Mouse (Mus musculus) liver, embryonic 14.5 days (tissue): ENCODE results near the gene Iffo1. TPM values are rescaled to one million over a fixed set of nuclear protein-coding genes. Genes with fewer than 3 reads are reported as not detected.

Source experiments
- ATAC-seq: fragments of 200-750 bp; cut with Nextera tagmentation; 2 replicates; pipeline ENCODE4 v1.8.0; 2017; ENCODE audit warnings: moderate number of reproducible peaks, mild to moderate bottlenecking, moderate library complexity; ENCODE audit not compliant: insufficient read depth
- DNase-seq, 3 experiments: peaks; one replicate each; pipeline ENCODE4 v3.0.0-alpha.2; 2012 to 2013; ENCODE audit warnings: low read depth in 3 of 3, low spot score in 3 of 3
- H3K27ac ChIP-seq: fragments of 300-500 bp; sonication (generic); 2 replicates; pipeline ENCODE4 v1.5.1; 2014; ENCODE audit warnings: moderate library complexity, mild to moderate bottlenecking, control low read depth, inconsistent platforms
- H3K27me3 ChIP-seq: fragments of 300-500 bp; sonication (generic); 2 replicates; pipeline ENCODE4 v1.6.1; 2014; ENCODE audit warnings: mild to moderate bottlenecking, low read length, moderate library complexity; ENCODE audit not compliant: control insufficient read depth, insufficient read depth
- H3K36me3 ChIP-seq: fragments of 300-500 bp; sonication (generic); replicated peaks from 2 replicates; pipeline ENCODE4 v1.6.1; 2014; ENCODE audit warnings: low read depth; ENCODE audit not compliant: control insufficient read depth, insufficient read depth
- H3K4me1 ChIP-seq, 2 experiments: fragments of 200-500 bp in 1 of 2; fragments of 300-500 bp in 1 of 2; sonication (generic) in 1 of 2; replicated peaks; 2 replicates each; pipeline ENCODE4 v1.6.1; 2012 to 2014; ENCODE audit warnings: antibody characterized with exemption in 1 of 2, inconsistent platforms in 1 of 2, low read length in 1 of 2; ENCODE audit not compliant: control insufficient read depth in 2 of 2, insufficient read depth in 2 of 2
- H3K4me2 ChIP-seq: fragments of 300-500 bp; sonication (generic); 2 replicates; pipeline ENCODE4 v1.6.1; 2014; ENCODE audit warnings: low read depth, mild to moderate bottlenecking, control low read depth, moderate library complexity
- H3K4me3 ChIP-seq, 2 experiments: fragments of 200-500 bp in 1 of 2; fragments of 300-500 bp in 1 of 2; sonication (generic) in 1 of 2; 2 replicates each; pipeline ENCODE4 v1.5.1; 2012 to 2014; ENCODE audit warnings: low read depth in 2 of 2, low read length in 2 of 2, mild to moderate bottlenecking in 2 of 2, control low read depth in 1 of 2, inconsistent platforms in 1 of 2, moderate library complexity in 1 of 2; ENCODE audit not compliant: insufficient read depth in 1 of 2
- H3K9ac ChIP-seq: fragments of 300-500 bp; sonication (generic); replicated peaks from 2 replicates; pipeline ENCODE4 v1.6.1; 2014; ENCODE audit warnings: mild to moderate bottlenecking, control low read depth, moderate library complexity
- H3K9me3 ChIP-seq: fragments of 300-500 bp; sonication (generic); 2 replicates; pipeline ENCODE4 v1.6.1; 2016; ENCODE audit warnings: low read length, mixed read lengths; ENCODE audit not compliant: control insufficient read depth
- CTCF ChIP-seq: IDR thresholded peaks from 2 replicates; pipeline ENCODE4 v1.5.1; 2016; ENCODE audit warnings: antibody characterized with exemption, low read depth, control low read depth
- EP300 ChIP-seq: IDR thresholded peaks from 2 replicates; pipeline ENCODE4 v1.6.1; 2016; ENCODE audit warnings: antibody characterized with exemption, low read depth
- WGBS: fragments of 180-500 bp; shearing (Covaris S2); extraction: QIAGEN DNeasy Blood & Tissue Kit; methylation state at CpG from one replicate; pipeline ENCODE4 v1.1.7; 2014; ENCODE audit not compliant: insufficient replicate concordance; 5-methylcytosine and 5-hydroxymethylcytosine counted together
- polyA plus RNA-seq, 2 experiments: library from polyadenylated mRNA; depleted of rRNA in 1 of 2; stranded (reverse) in 1 of 2; unstranded in 1 of 2; fragments of >200 nt; fragmentation: Nextera tagmentation in 1 of 2; extraction: Ambion mirVana in 1 of 2; gene quantifications; 2 replicates each; pipeline versions ENCODE4 v1.2.1 to v1.2.3; 2012 to 2014

Gene Iffo1
- polyA plus RNA-seq, 2 experiments: 1.8 to 6.0 TPM

GRCm38 (mm10) chr6:125119387-125119786 lies 25.7 kb upstream of the Iffo1 start:
- Histone ChIP-seq H3K9me3 (no peaks in the 10 kb centered on the region), H3K4me1 (no peaks in the 10 kb centered on the region), H3K36me3 (peaks cover 88% of the 10 kb centered on the region), H3K4me3 (no peak overlapping the region), H3K9ac (no peak overlapping the region), H3K27ac (no peak overlapping the region), H3K4me2 (no peak overlapping the region), H3K27me3 (no peaks in the 10 kb centered on the region)
- no peak for ATAC-seq
- no peak for TF ChIP-seq EP300
- TF ChIP-seq CTCF: no peak
- DNase-seq: no peak
- 82% methylated on average over 8 of the region's 8 CpGs for WGBS

- WGBS: 83% methylated on average over 12 of the region's 12 CpGs
- TF ChIP-seq CTCF (no peak), EP300 (no peak)
- no peaks in the 10 kb centered on the region for H3K9me3 ChIP-seq
- no peak for DNase-seq
- peaks cover 50% of the 10 kb centered on the region for H3K36me3 ChIP-seq
- no peak for ATAC-seq
- peaks cover 3 to 8% of the 10 kb centered on the region in 2 experiments; a peak in 3 of 4 replicates for H3K4me1 ChIP-seq
- H3K4me3 ChIP-seq: no peak overlapping the region
- no peaks in the 10 kb centered on the region for H3K27me3 ChIP-seq
- no peak overlapping the region for H3K4me2 ChIP-seq
- no peak overlapping the region for H3K9ac ChIP-seq
- no peak overlapping the region for H3K27ac ChIP-seq
Measured at GRCm38 (mm10) chr6:125128724-125129123, 16.3 kb upstream of the Iffo1 start.

DNA sequence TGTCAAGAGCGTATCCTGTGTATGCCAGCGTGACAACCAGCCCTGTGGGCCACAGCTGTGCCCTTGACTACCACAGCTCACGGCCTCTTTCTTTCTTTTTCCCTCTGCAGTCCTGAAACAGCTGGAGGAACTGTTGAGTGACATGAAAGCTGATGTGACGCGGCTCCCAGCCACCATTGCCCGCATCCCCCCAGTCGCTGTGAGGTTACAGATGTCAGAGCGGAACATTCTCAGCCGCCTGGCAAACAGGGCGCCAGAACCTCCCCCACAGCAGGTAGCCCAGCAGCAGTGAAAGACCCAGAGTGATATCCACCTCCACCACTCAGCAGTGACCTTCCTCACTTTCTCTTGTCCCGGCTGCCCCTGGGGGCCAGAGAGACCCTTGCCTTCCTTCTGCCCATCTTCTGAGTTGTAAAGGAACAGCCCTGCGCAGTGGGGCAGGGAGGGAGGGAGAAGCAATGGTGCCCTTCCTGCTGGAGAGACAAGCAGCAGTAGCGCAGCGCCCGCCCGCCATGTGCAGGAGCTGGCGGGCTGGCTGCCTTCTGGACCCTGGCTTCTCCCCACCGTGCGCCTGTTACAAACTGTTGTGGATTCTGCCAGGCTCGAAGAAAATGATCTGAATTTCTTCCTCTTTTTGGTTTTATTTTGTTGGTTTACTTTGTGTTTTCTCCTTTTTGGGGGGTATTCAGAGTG lies 15.2 kb upstream of the Iffo1 start:
- WGBS: 87% methylated on average over 20 of the region's 20 CpGs
- no peak overlapping the region for H3K4me3 ChIP-seq
- peaks cover 3 to 8% of the 10 kb centered on the region in 2 experiments; a peak in 3 of 4 replicates for H3K4me1 ChIP-seq
- TF ChIP-seq EP300 (no peak), CTCF (no peak)
- no peak overlapping the region for H3K4me2 ChIP-seq
- ATAC-seq: no peak
- H3K27ac ChIP-seq: no peak overlapping the region
- no peaks in the 10 kb centered on the region for H3K9me3 ChIP-seq
- no peaks in the 10 kb centered on the region for H3K27me3 ChIP-seq
- no peak for DNase-seq
- no peak overlapping the region for H3K9ac ChIP-seq
- peaks cover 54% of the 10 kb centered on the region for H3K36me3 ChIP-seq

GRCm38 (mm10) chr6:125131302-125132156 lies 13.5 kb upstream of the Iffo1 start, which contains the start of gene Nop2:
TSS of gene Nop2 (plus strand) at chr6:125131909.
- under 1% methylated on average over 62 of the region's 66 CpGs for WGBS
- H3K36me3 ChIP-seq: peaks cover 60% of the 10 kb centered on the region
- H3K4me3 ChIP-seq: peak within 1 kb of the TSS; percentile 91 to 92
- TF ChIP-seq EP300 (no peak), CTCF (0 out of 2 replicates have a peak, but pooled peaks have one; percentile 25)
- no peaks in the 10 kb centered on the region for H3K9me3 ChIP-seq
- ATAC-seq (peak; percentile 88), DNase-seq (peak; percentile 84 to 87 (median 87))
- H3K27ac ChIP-seq: peak within 1 kb of the TSS; percentile 85
- H3K4me2 ChIP-seq: peak within 1 kb of the TSS; percentile 99
- peaks cover 3 to 8% of the 10 kb centered on the region in 2 experiments; a peak in 3 of 4 replicates for H3K4me1 ChIP-seq
- H3K27me3 ChIP-seq: no peaks in the 10 kb centered on the region
- H3K9ac ChIP-seq: peak within 1 kb of the TSS; percentile 89

- DNase-seq (no peak), ATAC-seq (no peak)
- Histone ChIP-seq H3K4me1 (peaks cover 3 to 8% of the 10 kb centered on the region in 2 experiments; a peak in 3 of 4 replicates), H3K36me3 (peaks cover 59% of the 10 kb centered on the region), H3K4me2 (peak overlapping the region; percentile 99), H3K9ac (peak overlapping the region; percentile 89), H3K27me3 (no peaks in the 10 kb centered on the region), H3K27ac (peak overlapping the region; percentile 41), H3K9me3 (no peaks in the 10 kb centered on the region), H3K4me3 (peak overlapping the region; percentile 91 to 92)
- no peak for TF ChIP-seq CTCF
- TF ChIP-seq EP300: no peak
- WGBS: 4% methylated on average over 11 of the region's 11 CpGs
Measured at GRCm38 (mm10) chr6:125132470-125132869, 12.6 kb upstream of the Iffo1 start.
